Mouse (Mus musculus): ENCODE results near the gene Pnkp.

Pnkp gene

DNA sequence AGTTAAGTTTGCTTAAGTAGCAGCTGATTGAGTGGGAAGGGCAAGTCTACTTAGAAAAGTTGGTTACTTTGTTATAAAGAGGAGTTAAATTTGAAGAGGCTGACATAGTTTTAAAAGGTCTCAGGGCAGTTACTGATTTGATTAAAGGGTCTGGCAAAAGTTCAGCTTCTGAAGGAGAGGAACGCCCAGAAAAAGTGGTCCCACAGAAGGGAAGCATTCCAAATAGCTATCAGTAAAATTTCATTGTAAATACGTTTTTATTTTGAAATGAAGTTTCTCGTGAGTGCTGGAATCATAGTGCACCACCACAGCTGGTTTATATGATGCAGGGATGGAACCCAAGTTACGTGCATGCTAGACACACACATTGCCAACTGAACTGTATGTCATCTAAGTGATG lies 24.2 kb upstream of the Pnkp start:
- no peak for DNase-seq

DNA sequence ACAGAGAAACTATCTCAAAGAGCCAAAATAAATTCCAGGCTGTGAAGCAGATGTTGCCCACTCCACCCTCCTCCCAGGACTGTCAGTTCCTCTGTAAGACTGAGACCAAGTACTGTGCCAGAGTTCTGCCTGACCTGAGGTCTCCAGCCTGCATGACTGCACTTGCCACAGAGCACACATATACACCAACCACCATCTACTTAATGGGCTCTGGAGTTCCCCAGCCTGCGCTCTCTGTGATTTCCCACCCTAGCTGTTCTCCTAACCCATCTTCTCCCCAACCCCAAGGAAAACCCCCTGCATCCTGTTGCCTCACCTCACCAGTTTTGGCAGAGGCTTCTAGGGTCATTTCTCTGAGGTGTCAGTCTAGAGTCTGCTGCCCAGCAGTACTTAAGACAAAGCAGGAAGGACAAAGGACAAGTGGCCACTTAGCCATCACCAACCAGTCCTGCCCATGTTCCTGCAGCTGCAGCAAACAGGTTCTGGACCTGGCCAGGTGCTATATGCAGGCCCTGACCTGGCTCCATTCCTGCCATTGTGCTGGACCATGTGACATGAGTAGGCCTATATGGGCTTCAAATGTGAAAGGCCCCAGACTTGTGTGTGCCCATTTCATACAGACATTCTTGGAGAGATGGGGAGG lies 21.4 kb upstream of the Pnkp start:
- DNase-seq = no peak

DNA sequence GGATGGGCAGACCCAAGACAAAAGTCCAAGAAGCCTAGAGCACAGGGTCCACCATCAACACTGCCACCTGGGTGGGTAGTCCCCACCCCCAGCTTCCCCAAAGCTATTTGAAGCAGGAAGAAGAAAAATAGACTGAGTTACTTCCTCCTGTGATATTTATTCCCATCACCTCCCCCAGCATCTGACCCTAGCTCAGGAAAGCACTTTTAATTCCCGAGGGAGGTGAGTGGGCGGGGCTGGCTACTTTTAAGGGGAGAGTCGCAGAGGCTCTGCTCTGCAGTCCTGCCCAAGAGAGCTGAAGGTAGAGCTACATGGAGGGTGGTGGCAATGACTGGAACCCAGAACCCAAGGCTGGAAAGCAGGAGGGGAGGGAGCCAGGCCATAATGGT lies 20.9 kb upstream of the Pnkp start:
- no peak for DNase-seq

DNA sequence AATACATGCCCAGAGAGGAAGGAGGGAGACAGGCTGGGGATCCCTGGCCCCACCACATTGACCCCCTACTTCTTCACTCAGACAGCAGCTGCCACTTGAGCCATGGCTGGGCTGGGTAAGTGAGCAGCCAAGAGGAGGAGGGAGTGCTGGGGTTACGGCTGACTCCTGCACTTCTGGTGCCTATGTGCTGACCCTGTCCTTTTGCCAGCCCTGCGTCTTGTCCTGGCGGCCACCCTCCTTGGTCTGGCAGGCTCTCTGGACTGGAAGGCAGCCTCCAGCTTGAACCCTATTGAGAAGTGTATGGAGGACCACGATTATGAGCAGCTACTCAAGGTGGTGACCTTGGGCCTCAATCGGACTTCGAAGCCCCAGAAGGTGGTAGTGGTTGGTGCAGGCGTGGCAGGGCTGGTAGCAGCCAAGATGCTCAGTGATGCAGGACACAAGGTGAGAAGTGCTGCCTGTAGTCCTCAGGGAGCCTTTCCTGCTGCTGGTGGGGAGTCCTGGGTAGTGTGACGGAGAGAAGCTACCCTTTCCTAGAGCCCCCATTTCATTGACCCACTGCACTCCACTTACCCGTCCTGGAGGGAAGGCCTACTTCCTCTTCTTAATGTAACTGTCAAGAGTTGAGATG lies 20.4 kb upstream of the Pnkp start:
- DNase-seq = no peak

DNA sequence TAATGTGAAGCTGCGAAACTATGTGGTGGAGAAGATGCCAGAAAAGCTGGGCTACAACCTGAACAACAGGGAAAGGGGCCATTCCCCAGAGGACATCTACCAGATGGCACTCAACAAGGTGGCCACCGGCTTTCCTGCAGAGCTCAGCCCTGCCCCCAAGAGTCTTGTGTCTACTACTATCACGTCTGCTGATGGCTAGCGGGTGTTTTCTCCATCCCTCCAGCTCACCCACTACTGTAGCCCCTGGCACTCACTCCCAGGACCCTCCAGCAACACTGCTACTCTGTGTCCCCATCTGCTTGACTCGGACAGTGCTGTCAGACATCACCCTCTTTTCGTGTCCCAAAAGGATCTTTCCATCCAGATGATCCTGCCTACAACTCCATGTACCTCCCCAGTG lies 18.9 kb upstream of the Pnkp start:
- no peak for DNase-seq

DNA sequence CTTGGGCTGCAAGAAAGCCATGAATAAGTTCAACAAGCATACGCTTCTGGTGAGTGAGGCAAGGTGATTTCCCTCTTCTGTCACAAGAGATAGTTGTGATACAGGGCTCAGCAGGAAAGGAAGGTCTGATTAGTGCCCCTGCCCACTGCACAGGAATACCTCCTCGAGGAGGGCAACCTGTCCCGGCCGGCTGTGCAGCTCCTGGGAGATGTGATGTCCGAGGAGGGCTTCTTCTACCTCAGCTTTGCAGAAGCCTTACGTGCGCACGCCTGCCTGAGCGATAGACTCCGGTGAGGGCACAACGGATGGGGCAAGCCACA lies 17.8 kb upstream of the Pnkp start:
- no peak for DNase-seq

DNA sequence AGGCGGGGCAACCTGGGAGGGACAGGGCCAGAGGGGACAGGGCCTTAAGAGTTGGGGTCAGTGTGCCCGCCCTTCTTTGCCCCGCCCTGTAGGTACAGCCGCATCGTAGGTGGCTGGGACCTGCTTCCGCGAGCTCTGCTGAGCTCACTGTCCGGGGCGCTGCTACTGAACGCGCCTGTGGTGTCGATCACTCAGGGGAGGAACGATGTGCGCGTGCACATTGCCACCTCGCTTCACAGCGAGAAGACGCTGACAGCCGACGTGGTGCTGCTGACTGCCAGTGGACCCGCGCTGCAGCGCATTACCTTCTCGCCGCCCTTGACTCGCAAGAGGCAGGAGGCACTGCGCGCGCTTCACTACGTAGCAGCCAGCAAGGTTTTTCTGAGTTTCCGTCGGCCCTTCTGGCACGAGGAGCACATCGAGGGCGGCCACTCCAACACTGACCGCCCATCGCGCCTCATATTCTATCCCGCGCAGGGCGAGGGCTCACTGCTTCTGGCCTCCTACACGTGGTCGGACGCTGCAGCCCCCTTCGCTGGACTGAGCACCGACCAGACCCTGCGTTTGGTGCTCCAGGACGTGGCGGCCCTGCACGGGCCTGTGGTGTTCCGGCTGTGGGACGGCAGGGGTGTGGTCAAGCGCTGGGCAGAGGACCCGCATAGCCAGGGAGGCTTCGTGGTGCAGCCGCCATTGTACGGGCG lies 17.3 kb upstream of the Pnkp start:
- DNase-seq = peak in 1 of 2 experiments; percentile 42

DNA sequence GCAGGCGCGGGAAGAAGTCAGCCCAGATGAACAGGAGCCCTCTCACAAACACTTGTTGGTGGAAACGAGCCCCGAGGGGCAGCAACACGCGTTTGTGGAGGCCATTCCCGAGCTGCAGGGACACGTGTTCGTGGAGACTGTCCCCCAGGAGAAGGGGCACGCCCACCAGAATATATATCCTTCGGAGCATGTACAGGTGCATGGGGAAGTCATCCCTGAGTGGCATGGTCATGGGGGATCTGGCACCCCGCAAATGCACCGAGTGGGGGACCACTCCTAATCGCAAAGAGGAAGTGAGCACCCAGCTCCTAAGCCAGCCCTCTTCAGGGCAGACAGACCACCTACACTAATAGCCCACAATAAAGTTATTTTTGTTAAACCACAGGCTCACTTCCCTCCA lies 16.5 kb upstream of the Pnkp start:
- no peak for DNase-seq

DNA sequence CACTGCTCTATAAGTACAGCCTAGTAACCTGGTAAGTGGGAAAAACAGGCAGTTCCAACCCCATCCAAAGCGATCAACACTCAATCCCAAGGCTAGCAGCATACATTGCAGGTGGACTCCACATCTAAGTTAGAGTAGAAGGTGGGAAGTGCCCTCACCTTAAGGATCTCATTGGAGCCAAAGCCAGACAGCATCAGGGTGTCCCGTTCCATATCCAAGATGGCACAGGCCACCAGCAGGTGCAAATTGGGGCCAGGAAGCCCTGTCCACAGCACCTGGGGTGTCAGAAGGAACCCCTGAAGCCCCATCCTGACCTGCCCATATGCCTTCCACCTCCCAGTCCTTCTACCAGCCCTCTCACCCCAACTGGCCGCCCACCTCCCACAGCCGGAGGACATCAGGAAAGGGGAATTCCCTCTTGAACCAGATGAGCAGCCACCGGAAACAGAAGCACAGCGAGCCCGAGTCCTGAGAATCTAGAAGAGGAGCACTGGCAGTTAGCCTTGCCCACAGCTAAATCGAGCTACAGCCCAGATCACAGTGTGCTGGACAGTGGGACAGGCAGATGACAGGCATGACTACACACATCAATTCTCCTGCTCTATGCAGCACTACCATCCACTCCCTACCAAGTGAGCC lies 15.0 kb upstream of the Pnkp start:
- no peak for DNase-seq

DNA sequence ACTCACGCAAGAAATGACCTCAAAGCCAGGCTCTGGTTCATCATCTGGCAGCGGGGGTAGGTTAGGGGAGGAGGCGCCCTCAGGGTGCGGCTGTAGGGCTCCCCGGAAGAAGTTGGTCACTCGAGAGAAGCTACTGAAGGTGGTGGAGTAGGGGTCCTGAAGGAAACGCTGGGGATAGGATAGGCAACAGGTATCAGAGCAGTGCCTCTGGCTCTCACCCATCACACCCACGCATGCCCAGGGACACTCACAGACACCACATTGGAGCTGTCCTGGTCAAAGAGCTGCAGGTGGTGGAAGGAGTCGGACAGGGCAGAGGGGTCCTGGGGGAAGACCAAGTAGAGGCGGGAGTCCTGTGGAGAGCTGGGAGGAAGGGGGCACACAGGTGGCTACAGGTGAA lies 11.9 kb upstream of the Pnkp start:
- DNase-seq = no peak

DNA sequence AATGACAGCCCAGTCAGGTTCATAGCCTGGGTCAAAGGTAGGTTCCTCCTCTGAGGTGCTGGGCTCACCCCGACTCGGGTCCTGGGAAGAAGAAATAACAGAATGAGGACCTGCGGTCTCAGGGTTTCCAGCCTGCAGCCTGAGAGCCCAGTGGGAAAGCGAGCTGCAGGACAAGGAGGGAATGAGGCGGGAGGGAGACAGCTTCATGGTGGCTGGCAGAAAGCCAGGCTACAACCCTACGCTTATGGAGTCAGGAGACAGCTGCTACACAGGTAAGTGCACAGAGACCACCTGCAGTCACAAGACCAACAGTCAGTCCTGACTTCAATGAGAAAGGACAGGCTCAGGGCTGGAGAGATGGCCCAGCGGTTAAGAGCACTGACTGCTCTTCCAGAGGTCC lies 10.1 kb upstream of the Pnkp start:
- peak; percentile 27 to 40 for DNase-seq

DNA sequence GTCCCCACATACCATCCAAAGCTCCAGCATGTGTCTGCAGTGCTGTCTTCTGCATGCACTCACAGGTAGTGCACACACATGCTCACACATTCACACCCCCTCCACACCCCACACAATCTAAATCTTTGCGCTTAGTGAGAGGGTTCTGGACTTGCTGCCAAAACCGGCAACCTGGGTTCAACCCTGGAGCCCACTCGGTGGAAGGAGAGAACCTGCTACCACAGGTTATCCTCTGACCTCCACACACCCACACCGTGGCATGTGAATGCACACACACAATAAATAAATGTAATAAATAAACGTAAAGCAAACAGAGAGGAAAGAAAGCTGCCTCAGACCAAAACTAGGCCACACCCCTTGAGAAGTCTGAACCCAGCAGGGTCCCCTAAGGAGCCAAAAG lies 9.2 kb upstream of the Pnkp start:
- peak in 1 of 2 experiments; percentile 43 for DNase-seq

DNA sequence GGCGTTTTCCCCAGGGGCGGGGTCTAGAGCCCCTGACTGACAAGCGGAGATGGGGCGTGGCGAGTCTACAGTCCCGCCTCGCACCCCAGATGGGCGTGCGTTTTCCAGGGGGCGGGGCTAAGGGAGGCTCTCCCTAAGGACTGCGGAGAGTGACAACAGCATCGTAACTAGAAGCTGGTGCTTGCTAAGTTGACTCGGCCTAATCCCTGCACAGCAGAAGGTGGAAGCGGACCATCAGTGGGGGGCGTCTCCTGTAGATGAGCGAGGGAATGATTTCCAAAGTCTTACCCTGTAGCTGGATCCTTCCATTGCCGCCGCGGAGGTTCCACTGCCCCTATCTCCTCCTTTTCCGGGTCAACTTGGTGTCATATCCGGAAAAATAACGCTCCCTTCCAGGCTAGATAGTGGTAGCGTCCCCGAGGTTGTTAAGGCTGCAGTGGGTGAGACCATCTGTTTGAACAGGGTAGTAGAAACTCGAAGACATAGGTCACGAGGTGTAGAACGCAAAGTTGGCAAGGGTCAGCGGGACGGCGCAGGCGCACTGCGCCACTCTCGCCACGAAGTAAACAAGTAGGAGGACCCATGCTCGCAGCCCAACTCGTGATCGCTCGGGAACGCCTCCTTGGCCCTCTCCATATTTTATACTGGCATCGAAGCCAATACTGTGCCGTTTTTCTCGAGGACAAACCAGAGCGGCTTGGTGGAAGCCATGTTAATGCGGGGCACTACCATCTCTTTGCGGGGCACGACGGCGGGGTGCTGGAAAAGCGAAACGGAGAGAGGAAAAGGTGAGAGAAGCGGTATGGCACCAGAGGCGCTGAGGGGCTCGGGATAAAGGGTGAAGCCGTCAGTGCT lies 8.2 kb upstream of the Pnkp start, which contains the start of the genes Akt1s1 and Tbc1d17:
Gene Akt1s1, plus strand, starts transcription at position 431 of the 855 bp plus-strand sequence.
Gene Tbc1d17, minus strand, starts transcription at position 519 of the 855 bp plus-strand sequence.
- DNase-seq = peak; percentile 99

DNA sequence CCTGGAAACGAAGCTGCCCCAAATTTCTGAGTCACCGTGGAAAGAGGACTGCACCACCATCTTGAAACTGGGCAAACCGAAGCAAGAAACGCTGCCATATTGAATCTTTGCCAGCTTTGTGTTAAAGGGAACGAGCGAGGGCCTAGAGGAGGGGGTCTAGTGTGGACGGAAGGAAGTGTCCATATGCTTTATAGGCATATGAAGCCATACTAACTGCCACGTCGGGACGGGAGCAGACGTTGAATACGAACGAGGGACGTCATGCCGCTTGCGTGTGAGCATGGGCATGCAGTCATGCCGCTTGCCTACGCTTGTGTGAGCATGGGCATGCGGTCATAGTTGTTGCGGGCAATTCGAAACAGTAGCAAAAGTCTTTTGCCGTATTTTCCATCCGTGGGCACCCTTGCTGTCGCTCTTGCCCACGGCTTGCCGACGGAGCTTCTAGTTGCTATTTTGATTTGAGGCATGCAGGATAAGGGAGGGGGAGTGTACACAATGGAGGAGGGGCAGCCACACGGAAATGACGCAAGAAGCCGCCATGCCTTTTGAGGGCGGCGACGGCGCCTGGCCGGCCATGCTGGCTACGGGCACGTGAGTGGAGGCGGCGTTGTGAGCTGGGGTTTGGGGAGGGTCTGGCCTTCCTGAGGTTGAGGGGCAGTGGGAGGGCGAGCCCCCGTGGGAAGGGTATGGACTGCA lies 7.4 kb upstream of the Pnkp start:
- DNase-seq = peak; percentile 91 to 92

DNA sequence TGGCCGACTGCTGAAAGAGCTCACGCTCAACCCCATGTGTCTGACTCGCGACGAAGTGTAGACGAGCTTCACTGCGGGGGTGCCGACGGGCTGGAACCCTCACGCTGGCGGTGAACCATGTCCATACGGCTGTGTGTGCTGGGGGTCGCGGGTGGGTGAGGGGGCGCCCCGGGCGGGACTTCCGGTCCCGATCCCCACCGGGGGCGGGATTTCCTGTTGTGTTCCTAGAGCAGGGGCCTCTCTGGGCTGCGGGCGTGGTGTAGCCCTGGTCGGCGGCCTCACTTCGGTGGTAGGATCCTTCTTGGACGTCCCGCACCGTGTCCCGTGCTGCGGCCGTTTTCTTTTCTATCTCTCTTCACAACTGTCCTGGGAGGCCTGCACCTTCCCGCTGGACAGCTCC lies 6.8 kb upstream of the Pnkp start:
- DNase-seq = peak; percentile 74 to 81

DNA sequence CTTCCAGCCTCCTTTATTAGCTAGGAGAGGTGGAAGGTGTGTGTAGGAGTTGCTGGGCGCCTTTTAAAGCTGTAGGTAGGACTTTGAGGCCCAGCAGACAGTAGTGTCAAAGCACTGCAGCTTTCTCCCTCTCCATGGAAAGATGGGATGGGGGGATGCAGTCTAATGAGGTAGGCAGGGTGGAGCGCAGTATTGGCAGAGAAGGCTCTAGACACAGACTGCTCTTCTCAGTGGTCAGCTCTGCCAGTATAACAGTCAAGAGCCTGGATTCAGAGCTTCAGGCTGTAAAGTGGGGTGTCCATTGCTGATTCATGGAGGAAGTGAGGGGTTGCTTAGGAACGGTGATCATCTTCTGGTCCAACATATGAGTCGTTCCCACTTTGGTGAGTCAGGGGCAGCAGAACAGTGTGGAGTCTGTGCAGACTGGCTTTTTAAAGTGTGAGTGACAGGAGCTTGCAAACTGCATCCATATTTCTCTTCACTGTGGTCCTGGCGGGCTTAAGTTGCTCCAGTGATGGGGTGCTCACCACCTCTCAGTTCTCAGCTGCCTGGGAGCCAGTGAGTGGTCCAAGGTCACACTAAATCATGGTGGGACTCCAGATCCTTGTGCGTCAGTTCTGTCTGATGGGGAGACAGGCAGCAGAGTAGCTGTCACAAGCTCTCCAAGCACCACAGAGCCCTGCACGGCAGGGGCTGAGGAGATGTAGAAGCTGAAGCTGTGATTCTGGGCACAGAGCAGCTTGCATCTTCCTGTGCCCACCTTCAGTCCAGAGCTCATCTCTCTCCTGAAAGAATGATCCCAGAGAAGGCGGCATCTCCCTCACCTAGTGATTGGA lies 5.9 kb upstream of the Pnkp start:
- DNase-seq = no peak

DNA sequence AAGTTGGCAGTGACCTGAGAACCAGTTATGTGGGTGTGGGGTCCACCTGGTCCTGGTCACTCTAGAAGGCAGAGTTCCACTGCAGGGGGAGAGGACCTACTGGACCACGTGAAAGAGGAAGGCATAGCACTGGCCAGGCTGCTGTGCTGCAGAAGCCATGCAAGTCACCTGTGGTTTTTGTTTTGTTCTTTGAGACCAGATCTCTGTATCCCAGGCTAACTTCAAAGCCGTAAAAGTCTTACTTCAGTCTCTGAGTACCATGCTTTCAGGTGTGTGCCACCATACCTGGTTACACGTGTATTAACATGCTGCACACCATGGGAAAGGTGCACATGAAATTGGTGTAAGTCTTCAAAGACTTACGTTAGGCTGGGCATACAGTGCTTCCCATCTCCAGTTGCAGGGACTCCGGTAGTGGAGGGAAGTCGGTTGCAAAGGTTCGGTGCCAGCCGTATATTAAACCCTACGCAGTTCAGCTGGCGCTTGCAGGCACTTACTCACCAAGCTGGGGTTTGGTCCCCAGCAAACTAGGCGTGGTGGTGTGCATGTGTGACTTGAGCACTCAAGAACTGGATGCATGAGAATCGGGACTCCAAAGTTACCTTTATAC lies 5.2 kb upstream of the Pnkp start:
- DNase-seq = no peak

DNA sequence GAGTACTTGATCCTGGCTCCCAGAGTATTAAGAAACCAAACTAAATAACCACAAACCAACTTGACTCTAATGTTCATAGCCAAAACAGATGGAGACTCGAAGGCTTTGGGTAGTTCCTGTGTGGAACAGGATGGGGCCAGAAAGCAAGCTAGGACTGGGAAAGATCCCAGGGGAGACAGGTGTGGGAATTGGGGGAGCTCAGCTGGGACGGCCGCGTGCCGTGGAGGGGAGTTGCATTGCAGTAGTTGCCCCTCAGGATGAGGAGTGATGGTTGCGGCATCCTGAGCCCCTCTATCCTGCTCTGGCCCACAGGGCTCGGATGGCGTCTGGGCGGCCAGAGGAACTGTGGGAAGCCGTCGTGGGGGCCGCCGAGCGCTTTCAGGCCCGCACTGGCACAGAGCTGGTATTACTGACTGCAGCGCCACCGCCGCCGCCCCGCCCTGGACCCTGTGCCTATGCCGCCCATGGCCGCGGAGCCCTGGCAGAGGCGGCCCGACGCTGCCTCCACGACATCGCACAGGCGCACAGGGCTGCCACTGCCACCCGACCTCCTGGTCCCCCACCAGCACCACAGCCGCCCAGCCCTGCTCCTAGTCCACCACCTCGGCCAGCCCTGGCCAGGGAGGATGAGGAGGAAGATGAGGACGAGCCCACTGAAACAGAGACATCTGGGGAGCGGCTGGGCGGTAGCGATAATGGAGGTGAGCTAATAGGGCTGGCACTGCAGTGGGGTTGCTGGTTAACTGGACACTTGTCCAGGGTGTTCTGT lies 4.5 kb upstream of the Pnkp start:
- peak in 1 of 2 experiments; percentile 40 for DNase-seq

DNA sequence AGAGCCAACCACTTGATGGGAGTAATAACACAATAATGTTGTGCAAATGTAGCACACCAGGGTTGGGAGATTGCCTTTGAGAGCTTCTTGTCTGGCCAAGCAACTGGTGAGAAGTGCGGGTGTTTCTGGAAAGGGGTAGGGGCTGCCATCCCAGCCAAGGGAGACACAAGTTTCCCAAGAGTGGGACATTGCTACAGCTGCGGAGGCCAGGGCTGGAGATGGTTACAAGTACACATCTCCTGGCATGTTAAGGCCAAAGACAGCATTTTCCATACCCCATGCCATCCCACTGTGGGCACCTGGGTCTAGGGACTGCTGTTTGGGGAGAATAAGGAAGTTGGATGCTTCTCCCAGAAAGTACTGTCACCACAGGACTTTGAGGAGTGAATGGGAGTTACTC lies 3.9 kb upstream of the Pnkp start:
- DNase-seq = no peak
